Mouse (Mus musculus): ENCODE results near the gene Fance.
"Not testable (repeated sequence)": the region's sequence is repeated elsewhere in the genome, so short reads cannot be mapped to it uniquely, and the experiment has no call there.

The Fance gene

GRCm38 (mm10) chr17:28293716-28294115 is 19.6 kb upstream of the Fance start:
- no peak for DNase-seq

- no peak for DNase-seq
These were observed 18.6 kb upstream of the Fance start for GRCm38 (mm10) chr17:28294449-28295333.

- DNase-seq = no peak
These were observed 14.4 kb upstream of the Fance start for GRCm38 (mm10) chr17:28298888-28299287.

- DNase-seq = no peak
These were observed 13.5 kb upstream of the Fance start for GRCm38 (mm10) chr17:28299669-28300320.

- peak in 1 of 2 experiments; percentile 39 for DNase-seq
These were observed 13.0 kb upstream of the Fance start for GRCm38 (mm10) chr17:28300323-28300722.

GRCm38 (mm10) chr17:28300850-28301249 is 12.5 kb upstream of the Fance start:
- DNase-seq = peak; percentile 48 to 50

- no peak for DNase-seq
These were observed 8.1 kb upstream of the Fance start for GRCm38 (mm10) chr17:28305172-28305571.

- DNase-seq = peak; percentile 95 to 98
These were observed 4.8 kb upstream of the Fance start for GRCm38 (mm10) chr17:28308297-28309195.

- no peak for DNase-seq
These were observed 2.5 kb upstream of the Fance start for GRCm38 (mm10) chr17:28310831-28311230.

GRCm38 (mm10) chr17:28311366-28312132 is 1.8 kb upstream of the Fance start:
- DNase-seq = no peak

GRCm38 (mm10) chr17:28312232-28313211 is 797 bp upstream of the Fance start:
- peak; percentile 57 to 61 for DNase-seq

GRCm38 (mm10) chr17:28313880-28314225 is 534 bp downstream of the Fance start:
- peak in 1 of 2 experiments; percentile 63 for DNase-seq

GRCm38 (mm10) chr17:28315611-28316160 is 2.4 kb downstream of the Fance start:
- peak; percentile 45 to 67 for DNase-seq

GRCm38 (mm10) chr17:28316476-28316875 is 3.2 kb downstream of the Fance start:
- no peak for DNase-seq

- DNase-seq = no peak
These were observed 3.8 kb downstream of the Fance start for GRCm38 (mm10) chr17:28317091-28317490.

GRCm38 (mm10) chr17:28317725-28318124 is 4.4 kb downstream of the Fance start:
- no peak for DNase-seq

- DNase-seq = no peak
These were observed 8.4 kb downstream of the Fance start for GRCm38 (mm10) chr17:28321700-28322099.

GRCm38 (mm10) chr17:28323786-28324185 is 10.5 kb downstream of the Fance start:
- no peak for DNase-seq

GRCm38 (mm10) chr17:28324416-28324815 is 11.1 kb downstream of the Fance start:
- DNase-seq = not testable (repeated sequence)

GRCm38 (mm10) chr17:28325751-28326150 is 12.4 kb downstream of the Fance start:
- no peak for DNase-seq

GRCm38 (mm10) chr17:28326951-28327350 is 13.6 kb downstream of the Fance start:
- DNase-seq = no peak

Data from cerebellum, postnatal 14 days (tissue).